Mouse (Mus musculus) urinary bladder, postnatal 14 days (tissue): ENCODE data around the gene Lrp2.
A peak's percentile ranks its signal among the peaks of the same experiment; 100 is the strongest.

Experiments used
- DNase-seq: peaks from one replicate; pipeline ENCODE4 v3.0.0; 2021; ENCODE audit warnings: low spot score

Lrp2 gene

DNA sequence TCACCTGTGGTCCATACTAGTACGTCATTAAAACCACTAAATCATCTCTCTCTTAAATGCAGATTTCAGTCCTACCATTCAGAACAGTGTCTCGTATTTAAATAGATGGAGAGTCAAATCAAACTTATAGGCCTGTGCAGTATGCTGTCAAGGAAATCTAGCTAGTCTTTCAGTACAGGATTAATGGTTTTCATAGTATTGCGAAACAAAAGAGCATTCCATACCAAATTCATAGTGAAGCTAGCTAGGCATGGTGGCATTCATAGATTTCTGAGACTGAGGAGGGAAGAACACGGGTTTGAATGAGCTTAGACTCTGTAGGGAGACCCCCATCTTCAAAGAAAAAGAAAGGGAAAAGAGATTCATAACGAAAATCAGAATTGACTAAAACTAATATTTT, 74.1 kb downstream of the Lrp2 start:
- no peak for DNase-seq

DNA sequence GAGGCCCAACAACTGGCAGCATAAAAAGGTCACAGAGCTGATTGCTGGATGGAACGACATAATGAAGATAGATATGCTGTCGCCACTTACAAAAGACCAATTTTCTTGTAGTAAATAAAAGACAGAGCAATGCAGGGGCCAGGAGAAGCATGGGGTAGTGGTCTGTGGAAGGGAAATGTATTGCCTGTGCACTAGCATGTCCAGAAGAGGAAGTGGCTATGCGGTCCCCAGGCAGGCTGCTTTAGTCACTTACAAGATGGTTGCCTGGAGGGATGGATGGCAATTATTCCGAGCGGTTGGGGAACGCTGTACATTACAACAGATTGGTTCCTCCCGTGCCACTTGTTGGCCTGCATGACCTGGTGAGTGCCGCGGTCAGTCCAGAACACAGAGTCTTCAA, 85.5 kb downstream of the Lrp2 start:
- no peak for DNase-seq

DNA sequence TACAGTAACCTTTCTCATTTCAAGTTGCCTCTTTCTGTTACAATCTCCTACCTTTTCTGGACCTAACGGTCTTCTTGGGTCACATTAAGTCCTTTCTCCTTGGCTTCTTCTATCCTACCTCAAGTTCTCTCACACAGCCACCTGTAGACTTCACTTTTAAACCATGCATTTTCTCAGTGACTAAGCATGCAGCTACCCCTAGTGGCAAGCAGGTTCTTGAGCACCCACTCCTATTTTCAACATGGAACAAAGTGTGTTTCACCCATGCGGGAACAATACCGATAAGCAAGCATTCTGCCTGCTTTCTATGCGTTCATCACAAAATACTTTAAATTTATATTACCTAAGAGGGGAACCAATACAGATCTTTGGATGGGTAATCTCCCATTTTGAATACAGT, 92.7 kb downstream of the Lrp2 start:
- DNase-seq, result no peak

DNA sequence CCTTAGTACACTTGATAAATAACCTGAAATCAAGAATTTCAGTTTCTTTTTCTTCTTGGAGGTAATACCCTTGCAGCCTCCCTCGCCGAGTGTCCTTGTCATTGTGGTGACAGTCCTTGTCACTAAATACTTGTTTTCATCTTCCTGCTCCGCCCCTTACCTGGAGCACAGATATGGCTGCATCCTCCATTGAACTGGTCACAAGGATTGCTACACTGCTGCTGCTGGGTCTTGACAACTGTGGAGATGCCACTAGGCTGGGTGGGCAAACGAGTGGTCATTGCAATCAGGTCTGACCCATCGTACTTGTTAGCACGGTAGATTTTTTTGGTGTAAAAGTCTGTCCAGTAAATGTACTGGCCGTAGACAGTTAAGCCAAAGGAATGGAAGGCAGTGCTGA, 104.9 kb downstream of the Lrp2 start:
- DNase-seq, result no peak

DNA sequence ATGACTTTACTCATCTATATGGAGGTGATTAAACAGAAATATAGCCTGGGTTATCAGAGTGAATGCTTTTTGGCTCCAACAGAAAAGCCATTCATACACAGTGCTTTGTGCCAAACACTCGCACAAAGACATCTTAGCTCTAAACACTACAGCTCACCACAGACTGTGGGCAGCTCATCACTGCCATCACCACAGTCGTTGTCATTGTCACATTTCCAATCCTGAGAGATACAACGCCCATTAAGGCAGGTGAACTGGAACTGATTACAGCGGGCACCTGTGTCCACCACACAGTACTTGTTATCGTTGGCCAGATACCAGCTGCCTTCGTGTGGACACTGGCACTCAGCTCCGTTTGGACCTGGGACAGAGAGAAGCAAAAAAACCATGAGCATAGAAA, 106.0 kb downstream of the Lrp2 start:
- no peak for DNase-seq

DNA sequence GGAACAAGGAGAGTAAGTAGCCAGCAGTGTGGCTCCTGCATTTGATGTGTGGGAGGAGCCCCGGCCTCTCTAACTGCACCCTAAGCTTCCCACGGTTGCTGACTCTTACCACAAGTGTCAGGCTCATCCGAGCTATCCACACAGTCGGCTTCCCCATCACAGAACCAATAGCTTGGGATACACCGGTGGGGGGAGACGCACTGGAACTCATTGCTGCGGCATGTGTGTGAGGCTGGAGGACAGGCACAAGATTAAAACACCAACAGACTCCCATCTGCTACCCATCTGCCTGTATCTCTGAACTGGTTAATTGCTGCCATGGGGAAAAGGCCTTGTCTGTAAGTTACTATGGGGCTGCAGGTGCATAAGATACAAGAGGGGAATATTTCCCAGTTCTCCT, 109.0 kb downstream of the Lrp2 start:
- no peak for DNase-seq

DNA sequence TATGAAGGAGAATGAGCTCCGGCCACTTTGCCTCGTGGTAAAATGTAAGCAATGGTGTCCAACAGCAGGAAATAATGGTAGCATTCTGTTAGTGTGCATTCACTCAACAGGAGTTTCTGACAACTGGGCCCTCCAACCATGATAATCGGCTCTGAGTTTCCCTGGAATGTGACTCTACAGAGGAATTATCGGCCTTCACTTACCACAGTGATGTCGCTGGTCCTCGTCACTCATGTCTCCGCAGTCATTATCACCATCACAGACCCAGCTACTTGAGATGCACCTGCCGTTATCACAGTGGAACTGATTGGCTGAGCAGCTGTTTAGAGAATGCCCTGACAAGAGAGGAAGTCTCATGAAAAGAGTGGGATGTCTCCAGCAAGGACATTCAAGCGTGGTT, 110.7 kb downstream of the Lrp2 start:
- DNase-seq, result no peak

DNA sequence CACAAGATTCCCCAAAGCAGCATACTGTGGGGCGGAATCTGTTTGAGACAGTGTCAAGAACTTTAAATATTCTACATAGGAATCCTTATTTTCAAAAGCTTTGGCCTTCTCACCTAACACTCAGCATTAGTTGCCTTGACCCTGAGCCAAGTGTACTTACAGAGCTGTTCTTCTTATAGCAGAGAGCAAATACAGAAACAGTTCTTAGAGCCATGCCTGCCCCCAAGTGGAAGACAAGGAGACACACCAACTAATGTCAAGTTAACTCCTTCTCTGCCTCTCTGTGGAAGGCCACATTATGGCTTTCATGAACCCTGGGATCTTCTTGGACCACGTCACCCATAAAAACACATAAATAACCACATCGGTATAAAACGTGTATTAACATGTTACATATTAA, 114.0 kb downstream of the Lrp2 start:
- DNase-seq, result no peak

DNA sequence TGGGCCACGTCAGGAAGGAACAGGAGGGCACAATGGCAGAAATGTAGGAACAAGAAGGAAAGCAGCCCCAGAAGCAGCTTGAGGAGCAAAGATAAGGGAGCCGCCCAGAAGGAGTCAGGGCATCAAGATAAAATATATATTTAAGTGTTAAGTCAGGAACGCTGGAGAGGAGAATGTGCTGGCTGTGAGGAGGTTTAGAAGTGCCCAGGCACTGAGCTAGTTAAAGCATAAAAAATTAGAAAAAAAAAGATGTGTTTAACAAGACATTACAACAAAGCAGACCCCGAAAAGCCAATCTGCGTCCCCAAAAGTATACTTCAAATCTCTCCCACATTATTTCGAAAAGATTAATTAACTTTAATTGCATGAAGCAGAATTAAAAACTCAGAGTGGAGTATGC, 122.3 kb downstream of the Lrp2 start:
- DNase-seq, result no peak

DNA sequence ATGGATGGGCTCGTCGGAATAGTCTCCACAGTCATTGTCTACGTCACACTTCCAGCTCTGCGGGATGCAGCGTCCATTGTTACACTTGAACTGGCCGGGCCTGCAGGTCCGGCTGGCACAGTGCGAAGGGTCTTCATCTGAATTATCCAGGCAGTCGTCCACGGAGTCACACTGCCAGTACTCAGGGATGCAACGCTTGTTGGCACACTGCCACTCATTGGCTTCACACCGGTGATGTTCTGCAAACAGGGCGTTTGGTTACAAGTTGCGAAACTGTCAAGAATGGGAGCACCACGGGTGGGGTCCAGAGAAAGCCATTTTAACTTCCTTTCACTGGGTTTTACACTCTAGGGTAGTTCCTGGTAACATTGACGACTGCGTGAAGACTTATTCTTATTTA, 126.4 kb downstream of the Lrp2 start:
- DNase-seq, result no peak

DNA sequence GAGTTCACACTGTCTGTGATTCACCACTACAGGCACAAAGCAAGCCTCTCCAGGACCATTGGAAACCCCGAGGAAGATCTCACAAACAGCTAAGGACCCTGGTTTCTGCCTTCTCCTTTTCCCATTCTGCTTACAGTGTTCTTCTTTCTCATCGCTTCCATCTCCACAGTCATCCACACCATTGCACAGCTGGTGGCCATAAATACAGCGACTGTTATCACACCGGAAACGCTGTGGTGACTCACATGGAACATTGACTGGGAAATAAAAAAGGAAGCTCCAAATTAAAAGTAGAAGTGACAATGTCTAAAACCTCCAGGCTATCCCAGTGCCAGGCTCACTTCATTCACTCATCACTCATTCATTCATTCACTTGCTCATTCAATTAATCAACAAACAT, 134.7 kb downstream of the Lrp2 start:
- no peak for DNase-seq

DNA sequence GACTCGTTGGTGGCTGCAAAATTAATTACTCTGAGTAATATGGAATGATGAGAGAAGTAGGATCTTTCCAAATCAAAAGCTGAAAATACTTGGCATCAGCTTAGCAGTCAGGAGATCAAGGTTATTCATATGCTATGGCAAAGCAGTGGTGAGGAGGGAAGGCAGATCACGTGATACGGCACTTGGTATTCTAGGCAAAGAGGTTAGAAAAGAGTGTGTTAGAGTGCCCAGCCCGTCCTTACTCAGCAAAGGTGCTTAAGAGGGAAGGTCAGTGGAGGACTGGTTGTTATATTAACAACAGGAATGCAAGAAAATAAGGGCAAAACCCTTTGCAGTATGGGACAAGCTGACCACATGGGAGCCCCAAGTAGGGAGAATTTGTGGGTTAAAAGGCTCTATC, 137.3 kb downstream of the Lrp2 start:
- no peak for DNase-seq

DNA sequence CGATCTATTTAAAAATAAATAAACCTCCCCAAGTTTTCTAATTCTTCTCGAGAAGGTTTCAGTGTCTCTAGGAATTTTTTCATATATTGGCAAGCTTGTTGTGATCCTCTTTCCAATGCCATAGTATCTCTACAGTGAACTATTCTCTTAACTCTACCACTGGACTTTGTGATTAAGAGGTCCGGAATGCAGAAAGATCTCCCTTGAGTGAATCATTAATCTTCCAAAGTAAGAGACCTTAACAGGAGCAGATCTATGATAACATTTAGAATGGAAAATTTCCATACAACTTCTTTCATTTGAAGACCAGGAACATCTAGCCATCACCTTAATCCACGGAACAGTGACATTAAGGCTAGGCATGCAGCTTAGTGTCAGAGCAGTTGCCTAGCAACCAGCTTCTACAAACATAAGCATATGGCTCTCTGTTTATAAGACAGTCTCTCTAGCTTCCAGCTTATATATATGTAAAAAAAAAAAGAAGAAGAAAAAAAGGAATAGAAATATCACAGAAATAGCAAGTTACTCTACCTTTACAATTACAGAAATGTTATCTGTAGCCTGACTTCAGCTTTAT, 139.9 kb downstream of the Lrp2 start:
- no peak for DNase-seq

DNA sequence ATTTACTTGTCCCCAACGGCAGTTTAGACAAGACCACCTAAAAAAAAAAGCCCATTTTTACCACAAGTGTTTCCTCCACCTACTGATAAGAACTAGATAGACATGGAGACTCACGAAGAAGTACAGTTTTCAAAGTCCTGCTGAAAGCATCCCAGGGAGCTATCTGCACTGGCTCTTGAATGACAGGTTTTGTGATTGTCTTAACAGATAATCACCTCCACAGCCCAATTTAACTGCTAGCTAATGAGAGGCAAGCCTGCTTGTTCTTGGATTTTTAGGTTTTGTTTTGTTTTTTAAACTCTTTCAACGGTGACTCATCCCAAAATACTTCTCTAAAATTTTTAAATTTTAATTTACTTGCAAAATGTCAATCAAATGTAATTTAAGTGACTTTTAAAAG, 144.2 kb downstream of the Lrp2 start:
- no peak for DNase-seq

DNA sequence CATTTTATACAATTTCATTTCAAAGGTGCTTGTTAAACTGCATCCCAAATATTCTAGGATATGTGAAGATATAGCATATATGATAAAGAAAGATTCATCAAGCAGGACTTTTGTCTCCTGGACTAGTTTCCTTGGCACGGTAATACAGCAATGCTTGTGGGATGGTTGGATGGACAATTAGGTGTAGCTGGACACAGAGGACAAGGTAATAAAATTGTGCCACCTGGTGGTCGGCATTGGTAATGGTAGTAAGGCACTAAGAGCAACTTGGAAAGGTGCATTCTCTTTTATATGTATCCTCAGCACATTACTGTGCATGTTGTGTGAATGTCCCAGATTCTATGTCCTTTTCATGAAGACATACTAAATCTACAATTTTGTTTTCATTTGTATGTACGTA, 157.7 kb downstream of the Lrp2 start:
- peak; percentile 83 for DNase-seq

DNA sequence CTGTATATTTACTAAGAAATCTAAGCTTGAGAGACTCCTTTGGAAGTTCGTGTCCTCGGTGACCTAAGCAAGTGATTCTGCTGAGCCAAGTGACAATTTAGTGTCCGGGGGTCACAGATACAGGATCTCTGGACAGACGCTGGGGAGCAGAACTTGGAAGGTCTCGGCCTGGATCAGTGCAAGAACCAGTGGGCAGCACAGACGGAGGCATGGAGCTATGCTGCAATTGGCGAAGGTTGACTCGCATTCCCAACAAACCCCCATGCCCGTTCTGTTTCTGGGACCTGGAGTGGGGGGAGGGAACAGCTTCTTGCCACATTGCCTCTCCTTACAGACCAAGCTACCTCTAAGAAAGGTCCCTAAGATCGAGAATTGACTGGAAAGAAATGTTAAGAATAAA, 158.7 kb downstream of the Lrp2 start:
- DNase-seq, result no peak

DNA sequence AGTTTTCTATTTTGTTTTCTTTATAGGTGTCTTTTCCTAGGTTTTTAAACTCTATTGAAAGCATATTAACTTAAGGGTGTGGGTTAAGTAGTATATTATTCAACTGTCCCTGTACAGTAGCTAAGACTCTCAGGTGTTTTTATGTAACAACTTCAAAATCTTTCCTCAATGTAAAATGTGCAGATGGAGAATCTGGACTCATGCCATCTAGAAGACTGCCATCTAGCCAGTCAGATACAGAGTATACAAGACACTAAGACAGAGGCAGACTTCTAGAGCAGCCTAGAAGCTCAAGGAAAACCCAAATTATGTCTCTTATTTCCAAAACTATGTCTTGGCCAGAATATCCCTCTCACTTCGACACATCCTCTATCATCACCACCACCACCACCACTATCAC, 159.8 kb downstream of the Lrp2 start:
- no peak for DNase-seq

DNA sequence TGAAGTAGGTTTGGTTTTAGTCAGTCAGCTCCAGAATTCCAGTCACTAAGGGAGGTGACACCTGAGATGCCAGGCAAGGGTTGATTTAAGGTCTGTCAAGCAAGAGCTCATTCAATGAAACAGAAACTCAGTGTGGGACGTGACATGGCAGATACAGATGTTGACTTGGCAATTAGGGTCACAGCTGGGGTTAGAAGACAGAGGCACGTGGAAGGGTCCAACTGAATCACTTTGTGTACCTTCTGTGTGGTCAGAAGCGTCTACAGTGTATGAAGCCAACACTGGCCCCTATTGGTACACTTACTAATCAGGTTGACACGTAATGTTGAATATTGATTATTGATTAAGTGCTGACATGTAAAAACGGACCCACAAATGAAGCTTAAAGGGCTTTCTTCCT, 161.0 kb downstream of the Lrp2 start:
- DNase-seq, result no peak

DNA sequence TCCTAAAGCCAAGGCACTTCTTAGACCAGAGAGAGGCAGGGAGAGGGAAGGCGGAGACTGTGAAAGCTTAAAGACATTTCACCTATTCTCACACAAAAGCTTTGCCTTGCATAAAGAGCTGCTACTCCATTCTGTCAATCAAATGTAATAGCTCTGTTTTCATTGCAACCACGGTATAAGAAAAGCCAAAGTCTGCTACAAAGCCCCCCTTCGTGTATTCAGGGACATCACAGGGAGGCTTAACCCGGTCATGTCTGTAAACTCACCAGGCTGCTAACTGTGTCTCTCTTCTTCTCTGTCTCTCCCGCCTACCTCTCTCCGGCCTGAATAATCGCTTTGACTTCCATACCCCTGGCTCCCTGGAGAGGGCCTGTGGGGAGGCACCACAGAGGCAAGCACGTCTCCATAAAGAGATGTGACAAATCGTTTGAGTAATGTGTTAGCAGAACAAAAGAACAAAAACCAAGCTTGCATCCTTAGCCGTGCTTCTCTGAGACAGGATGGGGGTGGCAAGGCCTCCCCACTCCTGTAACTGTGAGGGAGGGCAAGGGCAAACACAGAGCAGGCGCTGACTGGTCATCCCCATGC, 167.5 kb downstream of the Lrp2 start:
- no peak for DNase-seq

DNA sequence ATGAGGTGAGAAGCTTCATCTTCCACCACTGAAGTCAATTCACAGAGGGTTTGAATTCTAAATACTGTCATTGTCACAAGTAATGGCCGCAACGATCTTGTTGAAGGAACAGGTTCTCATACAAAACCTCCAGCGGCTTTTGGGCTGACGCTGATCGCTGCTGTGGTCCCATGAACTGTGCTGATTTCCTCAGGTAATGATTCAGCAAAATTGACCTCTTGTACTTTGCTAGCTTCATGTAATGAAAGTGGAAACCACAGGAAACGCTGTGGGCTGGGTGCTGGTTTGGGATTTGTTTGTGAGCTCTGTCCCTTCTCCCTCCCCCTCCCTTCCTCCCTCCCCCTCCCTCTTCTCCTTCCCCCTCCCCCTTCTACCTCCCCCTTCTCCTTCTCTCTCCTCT, 170.8 kb downstream of the Lrp2 start:
- no peak for DNase-seq

DNA sequence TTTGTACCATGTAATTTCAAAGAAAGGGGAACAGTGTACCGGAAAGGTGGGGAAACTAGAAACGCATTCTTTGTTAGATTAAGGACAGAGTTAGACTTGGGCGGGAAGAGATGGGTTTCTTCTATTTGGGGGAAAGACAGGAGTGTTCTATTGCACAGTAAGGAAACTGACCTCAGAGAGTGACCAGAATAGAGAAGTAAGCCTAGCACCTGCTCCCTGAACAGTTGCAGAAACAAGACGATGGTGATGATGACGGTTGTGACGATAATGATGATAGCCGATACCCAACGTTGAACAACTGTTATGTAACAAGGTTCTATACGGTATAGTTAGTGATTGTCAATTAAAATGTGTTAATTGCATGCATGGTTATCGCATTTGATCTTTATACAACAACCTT, 171.3 kb downstream of the Lrp2 start:
- DNase-seq, result no peak

DNA sequence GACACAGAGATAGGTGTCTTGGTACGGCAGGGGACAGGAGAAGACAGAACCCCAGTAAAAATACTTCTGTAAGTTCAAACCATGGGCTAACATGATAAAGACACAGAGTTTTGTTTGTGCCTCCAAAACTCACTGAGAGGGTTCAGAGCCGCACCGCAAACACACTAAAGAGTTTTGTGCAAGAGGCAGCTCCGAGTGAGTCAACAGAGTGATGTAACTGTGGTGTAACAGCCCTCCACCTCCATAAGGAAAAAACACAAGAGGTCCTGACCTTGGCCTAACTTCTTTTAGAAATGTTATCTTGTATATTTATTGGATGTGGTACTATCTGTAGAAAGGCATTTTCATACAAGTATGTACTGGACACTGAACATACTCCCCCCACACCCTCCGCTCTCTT, 180.2 kb downstream of the Lrp2 start:
- DNase-seq, result no peak

DNA sequence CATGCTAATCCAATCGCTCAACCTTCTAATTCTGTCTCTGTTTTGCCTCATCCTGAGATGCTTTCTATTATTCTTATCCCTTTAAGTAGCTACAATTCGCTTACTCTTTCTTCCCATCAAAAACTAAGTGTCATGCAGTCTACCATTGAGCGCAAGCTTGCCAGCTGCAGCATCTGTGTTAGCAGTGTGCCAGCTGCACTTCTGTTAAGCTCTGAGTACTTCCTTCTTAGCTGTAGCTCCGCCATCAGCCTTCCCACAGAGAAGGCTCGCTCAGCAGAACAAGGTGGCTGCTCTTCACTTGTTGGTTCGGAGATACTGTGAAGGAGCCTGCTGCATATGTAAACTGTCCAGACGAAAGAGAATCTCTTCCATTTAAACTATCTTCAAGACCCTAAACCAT, 183.6 kb downstream of the Lrp2 start:
- DNase-seq, result no peak

DNA sequence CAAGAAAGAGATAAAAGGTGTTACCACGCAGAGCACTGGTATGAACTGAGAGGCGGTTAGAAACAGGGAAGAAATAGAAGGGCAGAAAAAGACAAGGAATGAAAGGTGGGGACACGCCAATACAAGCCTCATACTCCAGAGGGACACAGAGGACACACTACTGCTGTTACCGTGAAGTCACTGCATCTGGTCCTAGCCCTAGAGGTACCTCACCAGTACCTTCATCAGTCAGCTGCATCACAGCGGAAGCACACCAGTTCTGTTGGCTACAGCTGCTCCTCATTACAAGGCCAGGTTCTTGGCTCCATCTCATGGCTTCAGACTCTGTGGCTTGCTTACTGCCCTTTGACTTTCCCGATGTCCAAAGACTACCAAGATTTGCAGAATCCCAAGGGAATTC, 184.0 kb downstream of the Lrp2 start:
- DNase-seq, result no peak
